Mouse (Mus musculus): ENCODE measurements around the gene Fbxl17.

The Fbxl17 gene

GRCm38 (mm10) chr17:63402741-63403681, 96.8 kb downstream of the Fbxl17 start:
- DNase-seq (ENCODE audit: low spot score in 2 of 2): no peak

- no peak for DNase-seq (ENCODE audit: low spot score in 2 of 2)
Measured at GRCm38 (mm10) chr17:63402170-63402569, 97.6 kb downstream of the Fbxl17 start.

- DNase-seq (ENCODE audit: low spot score in 2 of 2): no peak
Measured at GRCm38 (mm10) chr17:63400640-63401039, 99.2 kb downstream of the Fbxl17 start.

GRCm38 (mm10) chr17:63399816-63400215, 100.0 kb downstream of the Fbxl17 start:
- no peak for DNase-seq (ENCODE audit: low spot score in 2 of 2)

GRCm38 (mm10) chr17:63391506-63391905, 108.3 kb downstream of the Fbxl17 start:
- DNase-seq (ENCODE audit: low spot score in 2 of 2): no peak

- no peak for DNase-seq (ENCODE audit: low spot score in 2 of 2)
Measured at GRCm38 (mm10) chr17:63390951-63391350, 108.9 kb downstream of the Fbxl17 start.

- no peak for DNase-seq (ENCODE audit: low spot score in 2 of 2)
Measured at GRCm38 (mm10) chr17:63370977-63371376, 128.8 kb downstream of the Fbxl17 start.

- no peak for DNase-seq (ENCODE audit: low spot score in 2 of 2)
Measured at GRCm38 (mm10) chr17:63369631-63370310, 130.0 kb downstream of the Fbxl17 start.

- DNase-seq (ENCODE audit: low spot score in 2 of 2): no peak
Measured at GRCm38 (mm10) chr17:63367476-63367875, 132.3 kb downstream of the Fbxl17 start.

- DNase-seq (ENCODE audit: low spot score in 2 of 2): peak; percentile 21 to 29
Measured at GRCm38 (mm10) chr17:63366045-63366444, 133.8 kb downstream of the Fbxl17 start.

- no peak for DNase-seq (ENCODE audit: low spot score in 2 of 2)
Measured at GRCm38 (mm10) chr17:63364605-63365004, 135.2 kb downstream of the Fbxl17 start.

- DNase-seq (ENCODE audit: low spot score in 2 of 2): no peak
Measured at GRCm38 (mm10) chr17:63362196-63362595, 137.6 kb downstream of the Fbxl17 start.

- DNase-seq (ENCODE audit: low spot score in 2 of 2): no peak
Measured at GRCm38 (mm10) chr17:63361679-63362078, 138.1 kb downstream of the Fbxl17 start.

- DNase-seq (ENCODE audit: low spot score in 2 of 2): no peak
Measured at GRCm38 (mm10) chr17:63358837-63359236, 141.0 kb downstream of the Fbxl17 start.

- no peak for DNase-seq (ENCODE audit: low spot score in 2 of 2)
Measured at GRCm38 (mm10) chr17:63356202-63356601, 143.6 kb downstream of the Fbxl17 start.

GRCm38 (mm10) chr17:63352634-63353195, 147.1 kb downstream of the Fbxl17 start:
- DNase-seq (ENCODE audit: low spot score in 2 of 2): no peak

- no peak for DNase-seq (ENCODE audit: low spot score in 2 of 2)
Measured at GRCm38 (mm10) chr17:63351682-63352081, 148.1 kb downstream of the Fbxl17 start.

- no peak for DNase-seq (ENCODE audit: low spot score in 2 of 2)
Measured at GRCm38 (mm10) chr17:63350876-63351509, 148.8 kb downstream of the Fbxl17 start.

- no peak for DNase-seq (ENCODE audit: low spot score in 2 of 2)
Measured at GRCm38 (mm10) chr17:63344101-63344500, 155.7 kb downstream of the Fbxl17 start.

- DNase-seq (ENCODE audit: low spot score in 2 of 2): no peak
Measured at GRCm38 (mm10) chr17:63343076-63343475, 156.7 kb downstream of the Fbxl17 start.

- no peak for DNase-seq (ENCODE audit: low spot score in 2 of 2)
Measured at GRCm38 (mm10) chr17:63342440-63342839, 157.4 kb downstream of the Fbxl17 start.

- no peak for DNase-seq (ENCODE audit: low spot score in 2 of 2)
Measured at GRCm38 (mm10) chr17:63341203-63341602, 158.6 kb downstream of the Fbxl17 start.

Data from frontal cortex, postnatal 36 days (tissue).